11 mouse cellular contexts compared by ENCODE assay signal in the genomic region with DNA sequence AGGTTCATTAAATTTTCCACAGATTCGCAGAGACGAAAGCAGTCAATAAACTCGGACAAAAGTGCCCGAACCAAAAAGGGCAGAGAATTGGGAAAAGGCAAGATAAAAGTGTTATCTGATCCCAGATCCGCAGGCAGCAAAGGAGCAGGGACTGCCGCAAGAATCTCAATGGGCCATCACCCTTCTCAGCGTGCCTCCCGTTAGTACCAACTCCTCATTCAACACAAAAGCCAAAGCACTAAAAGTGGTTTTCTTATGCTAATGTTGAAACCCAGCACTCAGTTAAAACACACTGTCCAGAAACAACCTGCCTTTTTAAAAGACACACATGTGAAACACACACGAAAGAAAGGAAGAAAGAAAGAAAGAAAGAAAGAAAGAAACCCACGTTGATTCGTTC. TPM values are rescaled to one million over a fixed set of nuclear protein-coding genes. Genes with fewer than 3 reads are reported as not detected.
A peak's percentile ranks its signal among the peaks of the same experiment; 100 is the strongest.
DNase-seq lines count a peak whose midpoint lies in the region; ATAC-seq and TF ChIP-seq lines count a peak whose summit lies in the region.
"Had no signal": no experiment of that assay in that cellular context is flagged by ENCODE, and none has a peak within 500 bp of the region (broad histone marks: within the 10 kb centered on the region; RNA-seq: fewer than 3 reads in every experiment).

No protein-coding gene starts in this region.

- H3K4me1 ChIP-seq in heart, embryonic 15.5 days (replicated peaks) = peaks cover 42% of the 10 kb centered on the region
- no peaks in the 10 kb centered on the region for H3K4me1 ChIP-seq in ES-Bruce4 (ENCODE audit: control insufficient read depth, insufficient read depth, low read length)
- peaks cover 57% of the 10 kb centered on the region for H3K4me1 ChIP-seq in embryonic facial prominence, embryonic 13.5 days
- H3K4me1 ChIP-seq in hindbrain, postnatal 0 days (ENCODE audit: insufficient read depth, low read length) = peaks cover 16% of the 10 kb centered on the region

- WGBS in heart, embryonic 15.5 days = 27% methylated on average over 11 of the region's 11 CpGs
- WGBS in embryonic facial prominence, embryonic 13.5 days = 3% methylated on average over 11 of the region's 11 CpGs
- 9% methylated on average over 11 of the region's 11 CpGs for WGBS in hindbrain, postnatal 0 days

- TF ChIP-seq CTCF in ES-Bruce4 (IDR thresholded peaks at IDR 0.05; ENCODE audit: low read depth, low read length) = no peak
- no peak for TF ChIP-seq CTCF in hindbrain, postnatal 0 days (IDR thresholded peaks at IDR 0.05; ENCODE audit: low read depth)

- no peaks in the 10 kb centered on the region for H3K9me3 ChIP-seq in heart, embryonic 15.5 days (replicated peaks)
- H3K9me3 ChIP-seq in ES-Bruce4 (replicated peaks; ENCODE audit: control insufficient read depth, insufficient read depth, low read length, poor library complexity, severe bottlenecking) = no peaks in the 10 kb centered on the region
- no peaks in the 10 kb centered on the region for H3K9me3 ChIP-seq in embryonic facial prominence, embryonic 13.5 days
- H3K9me3 ChIP-seq in hindbrain, postnatal 0 days (ENCODE audit: low read length) = no peaks in the 10 kb centered on the region

- no peak overlapping the region for H3K27ac ChIP-seq in heart, embryonic 15.5 days
- H3K27ac ChIP-seq in ES-Bruce4 (ENCODE audit: insufficient read depth, low read length) = peak overlapping the region; percentile 44
- H3K27ac ChIP-seq in embryonic facial prominence, embryonic 13.5 days = peak overlapping the region; percentile 97
- H3K27ac ChIP-seq in hindbrain, postnatal 0 days = no peak overlapping the region; the same call in 1 of the 2 replicates

- H3K4me3 ChIP-seq in heart, embryonic 15.5 days = no peak overlapping the region
- H3K4me3 ChIP-seq in ES-Bruce4 (ENCODE audit: low read depth, low read length) = no peak overlapping the region
- H3K4me3 ChIP-seq in embryonic facial prominence, embryonic 13.5 days = peak overlapping the region; percentile 78
- H3K4me3 ChIP-seq in hindbrain, postnatal 0 days (ENCODE audit: low read length) = no peak overlapping the region

- no peak for DNase-seq in heart, postnatal 14 days
- no peak for DNase-seq in hindbrain, postnatal 0 days (ENCODE audit: low spot score)
- DNase-seq in adrenal gland, postnatal 10 days = no peak
- no peak for DNase-seq in ovary, adult 18-20 months (ENCODE audit: low spot score)
- DNase-seq in frontal cortex, postnatal 25 days (ENCODE audit: low spot score in 2 of 2) = no peak
- DNase-seq: adrenal gland, postnatal 14 days; layer of hippocampus, adult 9-11 months; lung, postnatal 36 days had no signal

- peak overlapping the region; percentile 88; the same call in 1 of the 2 replicates for H3K4me2 ChIP-seq in heart, embryonic 15.5 days
- H3K4me2 ChIP-seq in embryonic facial prominence, embryonic 13.5 days = peak overlapping the region; percentile 89
- H3K4me2 ChIP-seq in hindbrain, postnatal 0 days (ENCODE audit: low read depth, low read length) = peak overlapping the region; percentile 91

- peak; percentile 95 for TF ChIP-seq EP300 in ES-Bruce4 (IDR thresholded peaks at IDR 0.05; ENCODE audit: insufficient read depth, low read depth, low read length)

- peaks cover 48% of the 10 kb centered on the region for H3K27me3 ChIP-seq in heart, embryonic 15.5 days
- H3K27me3 ChIP-seq in ES-Bruce4 (ENCODE audit: control insufficient read depth, insufficient read depth, low read length, poor library complexity, severe bottlenecking) = no peaks in the 10 kb centered on the region
- H3K27me3 ChIP-seq in embryonic facial prominence, embryonic 13.5 days = no peaks in the 10 kb centered on the region
- H3K27me3 ChIP-seq in hindbrain, postnatal 0 days (ENCODE audit: insufficient read depth, low read length) = 0 out of 2 replicates have a peak, but pooled peaks cover 12% of the 10 kb centered on the region

- no peak for TF ChIP-seq POLR2A in ES-Bruce4 (IDR thresholded peaks at IDR 0.05; ENCODE audit: insufficient read depth, low read length)

- ATAC-seq in heart, embryonic 15.5 days (replicated peaks; ENCODE audit: insufficient number of reproducible peaks, insufficient read depth, low FRiP score, low read depth) = no peak
- ATAC-seq in embryonic facial prominence, embryonic 13.5 days (ENCODE audit: insufficient number of reproducible peaks, insufficient read depth, low FRiP score, low TSS enrichment, low read depth) = no peak
- no peak for ATAC-seq in hindbrain, postnatal 0 days

- no peaks in the 10 kb centered on the region for H3K36me3 ChIP-seq in heart, embryonic 15.5 days
- H3K36me3 ChIP-seq in ES-Bruce4 (ENCODE audit: control insufficient read depth, insufficient read depth, low read length, poor library complexity, severe bottlenecking) = no peaks in the 10 kb centered on the region
- H3K36me3 ChIP-seq in embryonic facial prominence, embryonic 13.5 days = peaks cover 6% of the 10 kb centered on the region; the same call in 1 of the 2 replicates
- H3K36me3 ChIP-seq in hindbrain, postnatal 0 days (ENCODE audit: insufficient read depth, low read length) = no peaks in the 10 kb centered on the region

- H3K9ac ChIP-seq in heart, embryonic 15.5 days = no peak overlapping the region; the same call in 1 of the 2 replicates
- peak overlapping the region; percentile 91; the same call in 1 of the 2 replicates for H3K9ac ChIP-seq in ES-Bruce4 (ENCODE audit: low read depth, poor library complexity, severe bottlenecking)
- H3K9ac ChIP-seq in embryonic facial prominence, embryonic 13.5 days = peak overlapping the region; percentile 76
- no peak overlapping the region for H3K9ac ChIP-seq in hindbrain, postnatal 0 days (replicated peaks; ENCODE audit: low read length)

- intact Hi-C loops in heart, postnatal 14 days (cut with DNase I) = no loop called here

RNA-seq across cellular contexts. Expression of a gene that starts 4.4 kb away (rescaled TPM):
- polyA plus RNA-seq in heart, embryonic 15.5 days (2015; fragmentation: Nextera tagmentation; extraction: Ambion mirVana) = 3.6 and 3.9 TPM in 2 replicates
- 1 to 10 TPM; 1.7 to 2.1 TPM for total RNA-seq in heart, postnatal 14 days (2021)
- polyA plus RNA-seq in ES-Bruce4 (2011; ENCODE audit: insufficient read depth, insufficient read length, low read depth, missing spikeins) = 8.7 and 10.9 TPM in 2 replicates
- polyA plus RNA-seq in embryonic facial prominence, embryonic 13.5 days (2015; fragmentation: Nextera tagmentation; extraction: Ambion mirVana) = 21.3 and 23.7 TPM in 2 replicates
- 12.0 and 13.9 TPM in 2 replicates for total RNA-seq in hindbrain, postnatal 0 days (2014; rRNA removed)
- 2.0 and 3.0 TPM in 2 replicates for polyA plus RNA-seq in hindbrain, postnatal 0 days (2015; fragmentation: Nextera tagmentation; extraction: Ambion mirVana)
- total RNA-seq in adrenal gland, postnatal 10 days (2021) = 1 to 10 TPM; 1.5 to 3.3 TPM

Comparison
In these comparisons a context has a peak if more than half of its experiments do, and no peak if none do; other contexts are left out.
1. H3K27ac ChIP-seq: peak in ES-Bruce4 (single experiment) and embryonic facial prominence, embryonic 13.5 days (single experiment); none in heart, embryonic 15.5 days (single experiment) and hindbrain, postnatal 0 days (single experiment).
2. H3K9ac ChIP-seq: peak in ES-Bruce4 (single experiment) and embryonic facial prominence, embryonic 13.5 days (single experiment); none in heart, embryonic 15.5 days (single experiment) and hindbrain, postnatal 0 days (single experiment).
3. Peak in every context shown above with its lines, with median percentiles within 50 percentile points of each other: H3K4me2 ChIP-seq.